Mouse (Mus musculus) G1E (cell line): ENCODE measurements at regions not wholly inside any gene's neighbourhood (a gene's known extent, or its start where the extent isn't known, plus 50 kb on each side); places are given as distances from the start of the nearest gene placed in this dataset.

Source experiments
- CTCF ChIP-seq: IDR thresholded peaks from 2 replicates; pipeline ENCODE4 v1.5.1; 2012; ENCODE audit warnings: low read depth, low read length, inconsistent platforms, mixed read lengths
- GATA1 ChIP-seq: IDR thresholded peaks from 2 replicates; pipeline ENCODE4 v1.6.1; 2012; ENCODE audit warnings: borderline replicate concordance, low read length, inconsistent platforms, mixed read lengths
- TAL1 ChIP-seq: conservative IDR thresholded peaks from 2 replicates; pipeline ENCODE4 v1.6.1; 2012; ENCODE audit warnings: low read depth, low read length, inconsistent platforms, mixed read lengths

DNA sequence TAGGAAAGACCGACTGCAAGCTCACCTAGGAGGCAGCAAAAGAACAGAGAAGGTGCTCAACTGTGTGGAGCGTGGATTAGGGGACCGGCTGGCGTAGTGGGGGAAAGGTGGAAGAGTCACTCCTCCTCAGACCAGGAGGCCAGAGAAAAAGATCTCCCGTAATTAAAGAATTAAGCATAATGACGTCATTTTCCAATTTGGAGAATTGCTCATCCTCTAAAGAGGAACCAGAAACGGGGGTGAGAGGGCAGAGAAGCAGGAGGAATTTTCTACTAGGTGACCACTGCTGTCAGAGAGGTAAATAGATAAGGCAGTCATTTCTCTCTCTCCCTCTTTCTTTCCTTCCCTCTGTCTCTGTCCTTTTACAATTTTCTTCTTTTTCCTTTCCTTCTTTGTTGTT, 71.2 kb upstream of the Caprin1 start:
- TF ChIP-seq CTCF (no peak), TAL1 (no peak), GATA1 (no peak)
